Mouse (Mus musculus): ENCODE measurements at regions not wholly inside any gene's neighbourhood (a gene's known extent, or its start where the extent isn't known, plus 50 kb on each side); places are given as distances from the start of the nearest gene placed in this dataset.

DNA sequence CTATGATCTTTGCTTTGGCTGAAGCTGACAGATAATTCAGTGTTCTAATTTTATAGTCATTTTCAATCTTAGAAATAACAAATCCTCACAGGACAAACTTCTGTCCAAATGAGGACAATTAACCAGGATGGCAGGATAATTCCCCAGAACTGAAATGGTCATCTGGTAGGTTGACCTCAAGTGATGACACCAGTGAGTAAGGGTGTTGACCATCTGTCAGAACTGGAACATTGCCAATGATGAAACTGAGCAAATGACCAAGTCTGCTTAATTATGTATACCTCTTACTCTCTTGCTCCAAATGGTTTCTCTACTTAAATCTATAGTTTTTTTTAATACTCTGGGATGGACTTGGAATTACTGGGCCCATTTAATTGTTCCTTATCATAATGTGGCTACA is 1336.9 kb upstream of the Tenm3 start:
- no peak for DNase-seq

DNA sequence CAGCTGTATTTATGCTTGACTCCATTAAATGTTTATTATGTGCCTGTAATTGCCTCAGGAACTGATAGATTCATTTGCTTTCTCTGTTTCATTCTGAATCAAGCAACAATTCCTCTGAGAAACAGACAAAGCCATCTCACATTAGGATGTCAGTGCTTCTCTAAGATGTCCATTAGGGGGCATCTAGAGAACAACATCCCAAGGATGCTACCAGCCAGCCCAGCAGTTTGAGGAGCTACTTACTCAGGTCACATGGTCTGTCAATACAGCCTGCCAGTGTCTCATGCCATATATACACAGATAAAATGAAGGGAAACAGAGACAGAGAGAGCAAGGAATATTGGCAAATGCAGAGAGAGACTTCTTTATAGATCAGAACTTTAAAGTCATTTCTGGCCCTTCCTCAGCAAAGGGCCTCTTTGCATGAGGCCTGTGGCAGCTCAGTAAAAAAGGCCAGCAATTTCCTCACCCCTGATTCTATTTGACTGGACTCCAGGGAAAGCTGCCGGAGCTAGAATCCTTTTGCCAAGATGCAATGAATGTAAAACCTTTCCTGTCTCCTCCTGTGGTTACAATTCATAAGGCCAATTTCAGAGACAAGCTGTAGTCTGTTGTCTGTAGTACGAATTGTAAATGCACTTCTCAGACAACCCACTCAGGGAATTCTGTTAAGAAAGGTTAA is 1321.2 kb upstream of the Tenm3 start:
- DNase-seq = no peak

DNA sequence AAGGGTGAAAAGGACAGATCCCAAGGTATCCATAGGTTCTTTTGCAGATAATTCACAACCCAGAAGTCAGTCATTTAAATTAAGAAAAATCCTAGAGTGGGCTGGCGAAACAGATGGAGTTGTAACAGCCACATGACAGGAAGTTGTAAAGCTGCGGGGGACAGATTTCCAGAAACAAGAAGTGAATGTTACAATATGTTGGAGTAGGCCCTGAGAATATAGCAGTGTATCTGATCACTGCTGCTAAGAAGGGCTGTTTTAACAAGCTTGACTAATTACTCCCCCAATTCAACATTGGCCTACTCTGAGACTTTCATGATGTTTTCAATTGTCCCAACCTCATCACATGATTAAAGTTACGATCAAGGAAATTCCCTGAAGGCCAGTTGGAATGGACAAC is 1317.3 kb upstream of the Tenm3 start:
- peak; percentile 4 to 7 for DNase-seq

DNA sequence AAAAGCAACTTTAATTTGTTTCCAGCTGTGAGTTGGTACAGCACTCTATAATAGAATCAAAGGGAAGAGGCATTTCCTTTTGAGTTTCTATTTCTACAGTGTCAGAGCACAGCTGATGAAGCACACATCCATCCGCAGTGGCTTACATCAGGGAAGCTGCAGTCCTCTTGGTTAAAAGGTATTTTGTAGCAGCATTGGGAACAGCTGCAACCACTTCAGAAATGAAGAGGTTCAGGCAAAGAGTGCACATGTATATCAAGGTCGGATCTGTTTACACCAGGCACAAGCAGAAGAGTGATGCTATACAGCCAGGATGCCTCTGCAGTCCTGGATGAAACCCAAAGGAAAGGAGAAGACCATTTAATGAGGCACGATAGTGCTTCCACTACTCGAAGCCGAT is 1316.6 kb upstream of the Tenm3 start:
- no peak for DNase-seq

GRCm38 (mm10) chr8:50139876-50140275 is 1296.1 kb upstream of the Tenm3 start:
- no peak for DNase-seq

DNA sequence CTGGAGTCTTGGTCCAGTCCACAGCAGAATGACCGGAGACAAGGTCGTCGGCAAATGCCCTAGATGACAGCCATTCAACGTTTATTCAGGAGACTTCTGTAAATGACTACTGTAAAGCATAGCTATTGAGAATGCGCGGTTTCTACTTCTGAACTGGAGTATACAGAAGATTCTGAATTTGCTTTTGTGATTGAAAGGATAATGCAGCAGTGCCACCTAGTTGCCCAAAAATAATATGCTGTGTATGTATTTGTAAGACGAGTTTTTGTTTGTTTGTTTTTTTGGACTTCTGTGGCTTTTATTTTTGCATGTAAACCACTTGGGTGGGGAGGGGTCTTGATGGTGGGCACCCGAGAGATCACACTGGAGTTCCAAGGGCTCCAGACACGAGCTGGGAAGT is 1276.3 kb upstream of the Tenm3 start:
- DNase-seq = peak in 1 of 2 experiments; percentile 12

- no peak for DNase-seq
These were observed 1238.6 kb upstream of the Tenm3 start for GRCm38 (mm10) chr8:50082378-50082777.

DNA sequence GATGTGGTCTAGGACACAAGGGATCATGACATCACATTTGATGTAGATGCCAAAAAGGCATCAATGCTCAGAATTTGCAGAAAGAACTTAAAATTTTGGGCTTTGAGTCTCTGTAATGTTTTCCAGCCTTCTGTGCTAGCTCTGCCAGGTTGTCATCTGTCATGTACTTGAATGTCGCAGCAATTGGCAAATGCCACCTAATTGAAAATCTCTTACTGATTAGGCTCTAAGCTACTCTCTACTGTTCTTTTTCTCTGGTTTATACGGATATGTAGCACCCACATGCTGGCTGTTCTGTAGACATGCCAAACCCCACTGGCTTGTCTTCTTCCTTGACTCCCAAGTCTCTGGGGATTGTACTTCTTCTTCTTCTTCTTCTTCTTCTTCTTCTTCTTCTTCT is 1193.3 kb upstream of the Tenm3 start:
- DNase-seq = peak; percentile 5 to 12

GRCm38 (mm10) chr8:50027544-50027943 is 1183.8 kb upstream of the Tenm3 start:
- no peak for DNase-seq

- DNase-seq = no peak
These were observed 1163.8 kb upstream of the Tenm3 start for GRCm38 (mm10) chr8:50007546-50007945.

GRCm38 (mm10) chr8:50004254-50004653 is 1160.5 kb upstream of the Tenm3 start:
- no peak for DNase-seq

DNA sequence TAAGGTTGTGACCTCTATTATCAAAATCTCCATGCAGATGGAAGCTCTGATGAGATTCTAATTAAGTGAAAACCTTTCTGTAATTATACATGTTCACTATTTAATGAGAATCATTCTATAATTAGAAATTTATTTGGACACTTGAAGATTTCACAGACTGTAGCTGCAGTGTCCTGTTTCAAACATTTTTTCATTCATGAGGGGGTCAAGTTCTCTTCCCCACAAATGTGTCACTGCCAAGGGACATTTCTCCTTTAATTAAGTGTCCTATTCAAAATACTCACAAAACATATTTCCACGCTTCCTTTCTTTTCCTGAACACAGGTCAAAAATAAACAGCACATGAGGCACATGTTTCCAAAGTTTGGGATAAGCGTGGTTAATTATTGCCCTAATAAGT is 1159.9 kb upstream of the Tenm3 start:
- DNase-seq = no peak

DNA sequence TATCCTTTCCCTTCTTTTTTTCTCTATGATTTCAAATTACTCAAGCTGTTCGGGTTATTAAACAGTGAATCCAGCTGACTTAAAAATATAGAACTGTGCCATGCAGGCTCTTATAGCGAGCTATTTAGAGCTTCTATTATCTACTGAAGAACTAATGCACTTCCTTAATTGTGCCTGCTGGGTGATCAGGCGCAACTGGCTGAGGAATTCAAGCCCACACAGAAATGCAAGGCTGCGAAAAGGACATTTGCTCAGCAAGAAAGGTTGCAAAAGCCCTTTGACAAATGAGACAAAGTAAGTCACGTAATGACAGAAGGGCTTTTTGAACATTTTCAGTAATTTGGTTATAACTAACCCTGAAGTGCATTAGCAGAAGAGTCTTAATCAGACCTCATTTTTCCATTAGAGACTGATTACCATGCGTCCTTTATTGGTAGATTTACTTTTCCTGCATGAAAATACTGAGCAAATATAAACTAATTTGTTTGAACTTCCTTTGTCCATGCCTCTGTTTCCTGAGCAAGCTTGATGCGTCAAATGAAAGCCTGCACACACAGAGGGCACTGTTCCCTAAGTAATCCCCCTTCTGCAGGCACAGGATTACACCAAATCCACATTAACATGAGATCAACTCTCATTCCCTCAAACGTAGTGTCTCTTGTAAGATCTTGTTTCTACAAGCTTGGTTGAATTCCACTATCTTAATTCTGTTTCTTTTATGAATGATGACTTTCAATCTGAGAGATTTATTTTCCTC is 1154.7 kb upstream of the Tenm3 start:
- DNase-seq = no peak
